Mouse (Mus musculus): ENCODE measurements around the gene Gm11639. TPM values are rescaled to one million over a fixed set of nuclear protein-coding genes. Genes with fewer than 3 reads are reported as not detected.

The Gm11639 gene
- polyA plus RNA-seq, 1 experiment from 2014 or later: not detected

DNA sequence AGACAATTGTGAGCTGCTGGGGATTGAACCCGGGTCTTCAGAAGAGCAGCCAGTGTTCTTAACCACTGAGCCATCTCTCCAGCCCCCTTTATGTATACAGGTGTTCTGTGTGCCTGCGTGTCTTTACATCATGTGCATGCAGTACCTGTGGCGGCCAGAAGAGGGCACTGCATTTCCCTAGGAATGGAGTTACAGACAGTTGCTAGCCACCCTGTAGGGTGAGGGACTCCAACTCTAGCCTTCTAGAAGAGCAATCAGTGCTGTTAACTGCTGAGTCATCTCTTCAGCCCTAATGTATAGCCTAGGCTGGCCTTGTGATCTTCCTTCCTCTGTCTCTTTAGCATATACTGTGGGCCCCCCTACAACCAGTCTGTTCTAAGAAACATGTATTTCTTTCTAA, 36.9 kb upstream of the Gm11639 start:
- no peak overlapping the region for H3K27ac ChIP-seq
- H3K27me3 ChIP-seq: peaks cover 3% of the 10 kb centered on the region; the same call in 1 of the 2 replicates
- WGBS: 59% methylated on average over 3 of the region's 3 CpGs
- no peaks in the 10 kb centered on the region for H3K36me3 ChIP-seq
- H3K9me3 ChIP-seq: no peaks in the 10 kb centered on the region
- H3K4me2 ChIP-seq: no peak overlapping the region
- no peak overlapping the region for H3K4me3 ChIP-seq (replicated peaks)
- no peak overlapping the region for H3K9ac ChIP-seq (replicated peaks)
- no peak for ATAC-seq (ENCODE audit: insufficient number of reproducible peaks, insufficient read depth, low FRiP score, low TSS enrichment, low read depth)
- H3K4me1 ChIP-seq (replicated peaks): no peaks in the 10 kb centered on the region

DNA sequence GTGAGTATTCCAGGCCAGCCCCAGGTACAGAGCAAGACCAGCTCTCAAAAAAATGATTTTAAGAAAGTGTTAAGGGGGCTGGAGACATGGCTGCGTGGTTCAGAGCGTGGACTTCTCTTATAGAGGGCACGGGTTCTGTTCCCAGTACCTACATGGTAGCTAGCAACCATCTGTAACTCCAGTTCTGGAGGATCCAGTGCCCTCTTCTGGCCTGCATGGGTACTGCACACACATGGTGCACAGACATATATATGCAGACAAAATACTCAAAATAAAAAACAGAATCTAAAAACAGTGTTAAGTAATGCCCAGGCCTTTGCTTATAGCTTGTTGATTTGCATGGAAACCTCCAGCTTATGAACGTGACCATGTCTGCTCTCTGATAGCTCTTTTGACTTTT, 24.9 kb upstream of the Gm11639 start:
- H3K9ac ChIP-seq (replicated peaks): no peak overlapping the region
- no peak overlapping the region for H3K4me3 ChIP-seq (replicated peaks)
- no peaks in the 10 kb centered on the region for H3K4me1 ChIP-seq (replicated peaks)
- no peak overlapping the region for H3K27ac ChIP-seq
- no peak for ATAC-seq (ENCODE audit: insufficient number of reproducible peaks, insufficient read depth, low FRiP score, low TSS enrichment, low read depth)
- no peaks in the 10 kb centered on the region for H3K27me3 ChIP-seq
- 95% methylated on average over 4 of the region's 4 CpGs for WGBS
- 0 out of 2 replicates have a peak, but pooled peaks cover 7% of the 10 kb centered on the region for H3K9me3 ChIP-seq
- H3K36me3 ChIP-seq: no peaks in the 10 kb centered on the region
- H3K4me2 ChIP-seq: no peak overlapping the region

DNA sequence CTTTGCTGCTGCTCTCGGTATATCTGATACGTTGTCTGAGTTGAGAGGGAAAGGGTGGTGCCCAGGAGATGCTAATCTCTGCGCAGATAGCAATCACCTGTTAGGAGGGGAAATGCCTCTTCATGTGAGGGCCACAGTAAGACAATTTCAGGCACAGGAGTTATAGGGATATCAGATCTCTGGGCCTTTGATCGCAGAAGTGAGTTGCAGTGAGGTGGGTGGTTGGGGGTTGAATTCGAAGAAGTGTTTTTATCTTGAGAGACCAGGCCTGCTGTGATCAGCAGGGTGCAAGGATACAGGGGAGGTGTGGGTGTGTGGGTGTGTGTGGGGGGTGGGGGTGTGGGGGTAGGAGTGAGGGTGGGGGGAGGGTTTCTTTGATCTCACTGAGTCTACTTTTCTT, 24.4 kb upstream of the Gm11639 start:
- Histone ChIP-seq H3K36me3 (no peaks in the 10 kb centered on the region), H3K9ac (replicated peaks) (no peak overlapping the region), H3K9me3 (0 out of 2 replicates have a peak, but pooled peaks cover 7% of the 10 kb centered on the region), H3K27ac (no peak overlapping the region), H3K4me2 (no peak overlapping the region), H3K27me3 (no peaks in the 10 kb centered on the region), H3K4me1 (replicated peaks) (no peaks in the 10 kb centered on the region), H3K4me3 (replicated peaks) (no peak overlapping the region)
- no peak for ATAC-seq (ENCODE audit: insufficient number of reproducible peaks, insufficient read depth, low FRiP score, low TSS enrichment, low read depth)
- 78% methylated on average over 5 of the region's 5 CpGs for WGBS

DNA sequence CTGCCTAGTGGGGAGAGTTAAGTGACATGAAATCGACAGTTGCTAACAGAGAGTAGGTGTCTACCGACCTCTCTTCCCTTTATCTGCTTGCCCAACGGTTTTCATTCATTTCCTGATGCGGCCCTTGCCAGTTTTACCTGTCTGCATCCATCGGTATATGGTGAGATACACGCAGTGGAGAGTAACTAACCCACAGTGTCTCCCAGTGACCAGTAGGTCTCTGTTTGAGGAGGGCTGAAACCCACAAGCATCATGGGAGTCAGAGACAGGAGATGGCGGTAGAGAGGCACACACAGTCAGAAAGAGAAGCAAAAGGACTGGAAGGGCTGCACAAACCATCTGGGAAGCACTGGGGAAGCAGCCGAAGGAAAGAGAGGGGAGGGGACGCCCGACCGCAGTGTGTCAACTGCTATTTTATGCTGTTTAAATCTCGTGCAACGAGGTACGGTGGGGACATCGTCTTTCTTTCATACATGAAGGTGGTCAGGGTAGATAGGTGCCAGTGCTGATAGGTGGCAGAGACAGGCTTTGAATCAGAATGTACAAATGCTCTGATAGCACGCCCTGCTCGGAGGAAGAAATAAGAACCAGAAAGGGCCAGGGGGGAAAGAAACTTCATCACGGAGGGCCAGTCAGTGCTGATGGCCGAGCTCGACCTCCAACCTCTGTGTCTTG, 23.8 kb upstream of the Gm11639 start:
- Histone ChIP-seq H3K4me1 (replicated peaks) (no peaks in the 10 kb centered on the region), H3K36me3 (no peaks in the 10 kb centered on the region), H3K27ac (no peak overlapping the region), H3K9ac (replicated peaks) (no peak overlapping the region), H3K4me3 (replicated peaks) (no peak overlapping the region), H3K4me2 (no peak overlapping the region), H3K9me3 (0 out of 2 replicates have a peak, but pooled peaks cover 7% of the 10 kb centered on the region), H3K27me3 (no peaks in the 10 kb centered on the region)
- ATAC-seq (ENCODE audit: insufficient number of reproducible peaks, insufficient read depth, low FRiP score, low TSS enrichment, low read depth): no peak
- WGBS: 74% methylated on average over 20 of the region's 20 CpGs

DNA sequence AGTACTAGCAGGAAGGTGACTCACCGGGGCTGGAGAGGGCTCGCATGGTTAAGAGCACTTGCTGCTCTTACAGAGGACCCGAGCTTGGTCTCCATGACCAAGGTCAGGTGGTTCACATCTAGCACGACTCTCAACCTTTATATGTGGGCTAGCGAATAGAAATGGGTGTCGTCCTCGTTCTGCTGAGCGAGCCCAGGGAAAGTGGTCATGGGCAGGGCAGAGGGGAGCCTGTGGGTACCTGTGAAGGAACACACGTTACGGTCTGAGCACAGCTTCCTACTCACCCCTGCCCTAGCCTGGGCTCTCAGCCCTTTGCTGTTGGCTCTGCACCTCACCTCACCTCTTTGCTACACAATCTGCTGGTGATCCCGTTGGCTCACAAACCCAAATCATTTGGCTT, 22.9 kb upstream of the Gm11639 start:
- ATAC-seq (ENCODE audit: insufficient number of reproducible peaks, insufficient read depth, low FRiP score, low TSS enrichment, low read depth): no peak
- H3K9me3 ChIP-seq: 0 out of 2 replicates have a peak, but pooled peaks cover 7% of the 10 kb centered on the region
- no peaks in the 10 kb centered on the region for H3K4me1 ChIP-seq (replicated peaks)
- no peaks in the 10 kb centered on the region for H3K36me3 ChIP-seq
- no peak overlapping the region for H3K27ac ChIP-seq
- H3K9ac ChIP-seq (replicated peaks): no peak overlapping the region
- no peaks in the 10 kb centered on the region for H3K27me3 ChIP-seq
- WGBS: 88% methylated on average over 11 of the region's 11 CpGs
- H3K4me3 ChIP-seq (replicated peaks): no peak overlapping the region
- no peak overlapping the region for H3K4me2 ChIP-seq

DNA sequence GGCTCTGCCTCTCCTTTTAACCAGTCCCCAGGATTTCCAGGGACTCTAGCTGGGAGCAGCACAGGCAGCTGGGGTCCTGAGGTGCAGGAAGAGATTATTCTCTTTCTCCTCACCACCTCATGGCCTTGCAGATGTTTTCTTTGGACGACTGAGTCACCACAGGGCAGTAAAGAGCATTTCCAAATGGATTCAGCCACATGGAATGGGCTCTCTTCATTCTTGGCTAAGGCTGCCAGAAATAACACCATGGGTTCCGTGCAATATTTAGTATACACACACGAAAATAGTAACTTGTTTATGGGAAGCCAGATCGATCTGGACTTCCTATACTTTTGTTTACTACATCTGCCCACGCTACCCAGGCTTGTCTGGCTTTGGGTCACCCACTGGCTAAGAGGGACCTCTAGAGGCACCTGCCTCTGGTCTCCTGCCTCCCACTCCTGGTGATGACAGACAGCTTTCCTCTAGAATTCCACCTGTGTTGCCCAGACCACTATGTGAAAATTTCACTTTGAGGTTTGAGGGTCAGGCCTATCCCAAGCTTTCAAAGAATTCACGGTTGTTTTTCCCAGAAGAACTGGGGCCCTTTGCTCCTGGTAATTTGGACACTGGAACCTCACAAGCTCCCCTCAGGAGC, 22.1 kb upstream of the Gm11639 start:
- Histone ChIP-seq H3K4me1 (replicated peaks) (no peaks in the 10 kb centered on the region), H3K27ac (no peak overlapping the region), H3K27me3 (no peaks in the 10 kb centered on the region), H3K36me3 (no peaks in the 10 kb centered on the region), H3K9me3 (0 out of 2 replicates have a peak, but pooled peaks cover 7% of the 10 kb centered on the region), H3K4me2 (no peak overlapping the region), H3K4me3 (replicated peaks) (no peak overlapping the region), H3K9ac (replicated peaks) (no peak overlapping the region)
- no peak for ATAC-seq (ENCODE audit: insufficient number of reproducible peaks, insufficient read depth, low FRiP score, low TSS enrichment, low read depth)
- WGBS: 76% methylated on average over 6 of the region's 6 CpGs

DNA sequence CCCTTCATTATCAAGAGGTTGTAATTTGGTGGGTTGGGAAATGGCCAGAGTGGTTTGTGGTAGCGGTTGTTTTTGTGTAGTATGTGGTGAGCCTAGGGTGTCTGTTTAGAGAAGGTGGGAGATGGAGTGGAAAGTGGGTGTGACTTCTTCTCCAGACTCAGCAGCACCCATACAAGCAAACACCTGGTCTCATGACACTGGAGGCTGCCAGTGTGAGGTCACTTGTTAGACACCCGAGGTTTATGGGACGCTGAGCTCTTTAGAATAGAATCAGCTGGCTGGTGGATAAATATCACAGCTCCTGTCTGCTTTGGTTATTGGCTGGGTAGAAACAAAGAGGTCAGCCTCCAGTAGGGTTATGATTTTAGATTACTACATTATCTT, 21.6 kb upstream of the Gm11639 start:
- Histone ChIP-seq H3K4me1 (replicated peaks) (no peaks in the 10 kb centered on the region), H3K9ac (replicated peaks) (no peak overlapping the region), H3K27me3 (no peaks in the 10 kb centered on the region), H3K9me3 (0 out of 2 replicates have a peak, but pooled peaks cover 7% of the 10 kb centered on the region), H3K4me2 (no peak overlapping the region), H3K4me3 (replicated peaks) (no peak overlapping the region), H3K27ac (no peak overlapping the region), H3K36me3 (no peaks in the 10 kb centered on the region)
- WGBS: 62% methylated on average over 3 of the region's 3 CpGs
- no peak for ATAC-seq (ENCODE audit: insufficient number of reproducible peaks, insufficient read depth, low FRiP score, low TSS enrichment, low read depth)

DNA sequence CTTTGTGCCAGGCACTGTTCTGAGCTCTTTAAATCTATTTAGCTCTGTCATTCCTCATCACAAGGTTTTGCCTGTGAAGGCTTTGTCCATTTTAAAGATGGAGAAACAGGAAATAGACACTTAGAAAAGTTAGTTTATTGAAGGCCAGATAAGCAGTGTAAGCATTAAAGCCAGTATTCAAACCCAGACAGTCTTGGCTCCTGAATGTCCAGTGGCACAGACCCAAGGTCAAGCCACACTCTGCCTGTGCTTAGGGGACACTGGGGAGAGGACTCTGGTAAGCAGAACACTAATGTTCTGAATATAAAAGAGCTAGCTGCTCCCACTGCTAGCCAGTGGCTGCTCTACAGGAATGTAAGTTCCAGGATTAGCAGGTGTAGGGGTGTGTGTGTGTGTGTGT, 21.1 kb upstream of the Gm11639 start:
- ATAC-seq (ENCODE audit: insufficient number of reproducible peaks, insufficient read depth, low FRiP score, low TSS enrichment, low read depth): no peak
- Histone ChIP-seq H3K4me3 (replicated peaks) (no peak overlapping the region), H3K4me1 (replicated peaks) (no peaks in the 10 kb centered on the region), H3K27me3 (no peaks in the 10 kb centered on the region), H3K9ac (replicated peaks) (no peak overlapping the region), H3K36me3 (no peaks in the 10 kb centered on the region), H3K4me2 (no peak overlapping the region), H3K27ac (no peak overlapping the region), H3K9me3 (0 out of 2 replicates have a peak, but pooled peaks cover 7% of the 10 kb centered on the region)

DNA sequence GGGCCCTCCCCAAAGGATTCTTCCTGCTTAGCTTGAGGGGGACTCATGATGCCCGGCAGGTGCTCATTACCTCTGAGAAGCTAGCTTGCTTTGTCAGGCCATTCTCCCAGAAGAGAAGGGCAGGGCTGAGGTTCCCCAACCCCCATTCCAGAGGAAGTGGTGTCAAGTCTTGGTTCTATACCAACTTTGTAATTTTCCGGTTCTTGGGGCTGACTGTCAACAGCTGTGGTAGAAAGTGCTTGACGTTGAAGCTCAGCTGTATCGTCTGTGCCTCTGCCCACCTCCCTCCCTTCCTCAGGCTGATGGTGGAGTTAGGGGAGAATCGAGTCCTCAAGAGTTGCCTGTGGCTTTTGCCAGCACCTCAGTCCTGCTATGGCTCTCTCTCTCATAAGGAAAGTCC, 18.1 kb upstream of the Gm11639 start:
- Histone ChIP-seq H3K4me1 (replicated peaks) (no peaks in the 10 kb centered on the region), H3K4me3 (replicated peaks) (no peak overlapping the region), H3K9ac (replicated peaks) (no peak overlapping the region), H3K9me3 (no peaks in the 10 kb centered on the region), H3K27ac (no peak overlapping the region), H3K27me3 (no peaks in the 10 kb centered on the region), H3K4me2 (no peak overlapping the region), H3K36me3 (no peaks in the 10 kb centered on the region)
- ATAC-seq (ENCODE audit: insufficient number of reproducible peaks, insufficient read depth, low FRiP score, low TSS enrichment, low read depth): no peak
- 83% methylated on average over 5 of the region's 5 CpGs for WGBS

DNA sequence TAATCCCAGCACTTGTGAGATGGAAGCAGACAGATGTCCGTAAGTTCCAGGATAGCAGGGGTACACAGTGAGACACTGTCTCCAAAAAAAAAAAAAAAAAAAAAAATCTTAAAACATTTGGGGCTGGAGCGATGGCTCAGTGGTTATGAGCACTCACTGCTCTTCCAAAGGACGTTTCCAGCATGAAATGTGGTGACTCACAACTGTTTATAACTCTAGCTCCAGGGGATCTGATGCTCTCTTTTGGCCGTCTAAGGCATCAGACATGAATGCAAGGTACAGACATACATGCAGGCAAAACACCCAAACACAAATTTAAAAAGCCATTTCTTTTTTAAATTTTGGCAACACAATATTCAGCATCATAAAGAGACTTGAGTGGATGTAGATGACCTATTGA, 12.1 kb upstream of the Gm11639 start:
- no peaks in the 10 kb centered on the region for H3K27me3 ChIP-seq
- H3K36me3 ChIP-seq: no peaks in the 10 kb centered on the region
- ATAC-seq (ENCODE audit: insufficient number of reproducible peaks, insufficient read depth, low FRiP score, low TSS enrichment, low read depth): no peak
- H3K4me1 ChIP-seq (replicated peaks): no peaks in the 10 kb centered on the region
- no peak overlapping the region for H3K4me3 ChIP-seq (replicated peaks)
- no peak overlapping the region for H3K4me2 ChIP-seq
- 77% methylated on average over 4 of the region's 4 CpGs for WGBS
- no peak overlapping the region for H3K27ac ChIP-seq
- H3K9ac ChIP-seq (replicated peaks): no peak overlapping the region
- no peaks in the 10 kb centered on the region for H3K9me3 ChIP-seq

DNA sequence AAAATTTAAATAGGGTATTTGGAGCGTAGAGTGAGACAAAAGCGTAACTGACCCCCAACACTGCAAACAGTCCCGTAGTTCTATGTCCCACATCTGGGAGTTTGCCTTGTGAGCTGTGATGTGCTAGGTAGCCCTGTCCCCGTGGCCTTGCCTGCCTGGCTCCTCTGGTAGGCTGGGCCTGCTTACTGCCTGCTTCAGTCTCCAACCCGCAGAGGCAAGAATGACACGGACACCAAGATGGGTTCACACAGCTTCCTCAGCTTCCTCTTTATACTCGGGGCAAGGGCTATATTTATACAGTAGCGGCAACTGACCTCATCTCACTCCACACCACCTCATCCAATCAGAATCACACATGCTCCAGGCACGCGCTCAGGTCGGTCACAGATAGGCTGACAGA, 10.7 kb upstream of the Gm11639 start:
- Histone ChIP-seq H3K9ac (replicated peaks) (no peak overlapping the region), H3K4me3 (replicated peaks) (no peak overlapping the region), H3K27ac (no peak overlapping the region), H3K4me2 (no peak overlapping the region), H3K36me3 (no peaks in the 10 kb centered on the region), H3K9me3 (no peaks in the 10 kb centered on the region), H3K4me1 (replicated peaks) (no peaks in the 10 kb centered on the region), H3K27me3 (no peaks in the 10 kb centered on the region)
- no peak for ATAC-seq (ENCODE audit: insufficient number of reproducible peaks, insufficient read depth, low FRiP score, low TSS enrichment, low read depth)
- 95% methylated on average over 11 of the region's 11 CpGs for WGBS

DNA sequence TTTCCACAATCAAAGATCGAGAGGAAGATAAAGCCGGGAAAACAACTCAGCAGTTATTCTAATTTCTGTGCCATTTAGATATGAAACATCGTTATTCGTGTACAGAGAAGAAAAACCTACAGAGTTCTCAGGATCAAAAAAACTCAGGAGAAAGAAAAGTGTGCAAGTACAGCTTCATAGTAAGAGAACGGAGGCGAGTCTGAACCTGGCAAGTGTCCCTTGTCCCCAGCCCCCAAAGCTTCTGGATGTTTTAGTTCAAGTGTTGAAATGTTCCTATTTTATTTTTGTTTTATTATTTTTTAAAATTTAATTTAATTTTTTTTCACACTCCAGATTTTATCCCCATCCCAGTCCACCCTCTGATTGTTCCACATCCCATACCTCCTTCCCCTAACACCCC, 7.7 kb downstream of the Gm11639 start:
- Histone ChIP-seq H3K9me3 (no peaks in the 10 kb centered on the region), H3K9ac (replicated peaks) (no peak overlapping the region), H3K36me3 (no peaks in the 10 kb centered on the region), H3K4me2 (no peak overlapping the region), H3K27ac (no peak overlapping the region), H3K27me3 (no peaks in the 10 kb centered on the region), H3K4me1 (replicated peaks) (no peaks in the 10 kb centered on the region), H3K4me3 (replicated peaks) (no peak overlapping the region)
- WGBS: 89% methylated on average over 6 of the region's 6 CpGs
- ATAC-seq (ENCODE audit: insufficient number of reproducible peaks, insufficient read depth, low FRiP score, low TSS enrichment, low read depth): no peak
